Mouse (Mus musculus) urinary bladder, postnatal 14 days (tissue): ENCODE measurements around the gene Col23a1.

Experiments
- DNase-seq: peaks from one replicate; pipeline ENCODE4 v3.0.0; 2021; ENCODE audit warnings: low spot score

The Col23a1 gene

GRCm38 (mm10) chr11:51289564-51290041 lies at the start of gene Col23a1:
Gene Col23a1 (plus strand): TSS chr11:51289920.
- DNase-seq = peak; percentile 74

GRCm38 (mm10) chr11:51242897-51243296 lies 46.8 kb upstream of the Col23a1 start:
- no peak for DNase-seq

DNA sequence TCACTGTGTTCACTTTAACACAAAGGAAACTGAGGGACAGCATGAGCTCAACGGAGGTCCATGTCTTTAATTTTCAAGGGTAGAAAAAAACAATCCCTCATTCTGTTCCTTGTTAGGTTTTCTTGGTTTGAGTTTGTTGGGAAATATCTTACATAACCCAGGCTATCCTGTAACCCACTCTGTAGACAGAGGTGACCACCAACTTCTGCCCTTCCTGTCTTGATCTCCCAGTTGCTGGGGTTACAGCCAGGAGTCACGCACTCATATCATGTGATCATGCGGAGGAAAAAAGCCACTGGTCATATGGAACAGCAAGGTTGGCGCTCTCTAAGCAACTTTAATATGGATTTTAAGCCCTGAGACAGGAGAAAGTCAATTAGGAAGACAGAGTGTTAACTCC lies 32.7 kb upstream of the Col23a1 start:
- DNase-seq = no peak

GRCm38 (mm10) chr11:51261680-51262219 lies 28.0 kb upstream of the Col23a1 start, which contains the start of gene Clk4:
Gene Clk4 (plus strand): TSS chr11:51261730.
- no peak for DNase-seq

DNA sequence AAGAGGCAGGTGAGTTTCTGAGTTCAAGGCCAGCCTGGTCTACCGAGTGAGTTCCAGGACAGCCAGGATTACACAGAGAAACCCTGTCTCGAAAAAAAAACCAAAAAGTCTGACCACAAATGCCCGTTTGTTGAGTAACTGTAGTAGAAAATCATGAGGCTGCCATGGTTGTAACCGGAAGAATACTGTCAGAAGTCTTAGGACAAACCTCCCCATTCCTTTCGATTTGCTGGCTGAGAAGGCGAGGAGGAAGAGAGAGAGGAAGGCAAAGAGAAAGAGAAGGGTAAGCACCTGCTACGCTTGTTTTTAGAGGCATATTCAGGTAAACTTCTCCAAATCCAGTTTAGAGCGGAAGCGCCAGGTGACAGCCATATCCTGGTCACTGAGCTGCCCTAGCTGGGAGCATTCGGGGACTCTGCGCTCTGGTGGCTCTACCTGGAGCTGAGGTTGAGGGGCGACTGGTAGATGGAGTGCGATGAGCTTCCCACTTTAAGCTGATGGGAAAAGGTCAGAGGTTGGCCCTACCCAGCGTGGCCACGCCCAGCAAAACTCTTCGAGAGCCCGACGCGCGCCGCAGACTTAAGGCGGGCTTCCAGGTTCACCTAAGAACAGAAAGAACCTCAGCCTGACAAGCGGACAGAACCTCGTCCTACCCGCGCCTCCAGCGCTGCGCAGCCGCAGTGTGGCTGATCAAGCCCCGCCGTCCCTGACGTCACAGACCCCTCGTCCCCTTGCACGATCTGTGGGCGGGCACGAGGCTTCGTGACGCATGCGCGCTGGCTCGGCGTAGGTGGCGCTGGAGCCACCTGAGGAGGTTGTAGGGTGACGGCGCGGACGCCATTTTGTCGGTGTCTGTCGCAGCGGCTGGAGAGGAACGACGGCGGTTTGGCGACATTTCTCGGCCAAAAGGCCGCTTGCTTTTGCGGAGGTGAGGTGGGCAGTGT lies 27.1 kb upstream of the Col23a1 start, which contains the start of gene BC049762:
BC049762 (minus strand) TSS at position 705 of the 944 bp plus-strand sequence.
- peak; percentile 99 for DNase-seq

GRCm38 (mm10) chr11:51263286-51263831 lies 26.4 kb upstream of the Col23a1 start:
- DNase-seq = peak; percentile 64

DNA sequence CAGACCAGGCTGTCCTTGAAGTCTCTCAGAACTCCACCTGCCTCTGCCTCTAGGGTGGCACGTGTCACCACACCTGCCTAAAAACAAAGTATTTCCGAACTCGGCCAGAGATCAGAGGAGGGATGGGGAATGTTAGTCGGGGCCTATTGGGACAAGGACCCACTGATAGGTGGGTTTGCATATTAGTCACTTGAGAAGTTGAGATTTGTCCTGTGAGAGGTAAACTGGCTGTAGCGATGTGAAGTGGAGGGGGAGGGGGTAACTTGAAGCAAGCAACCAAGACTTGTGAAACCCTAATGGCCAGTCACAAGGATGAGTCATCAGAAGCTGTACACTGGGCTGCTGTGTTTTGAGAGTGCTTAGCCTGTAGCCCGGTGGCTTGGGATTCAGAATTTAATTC lies 25.4 kb upstream of the Col23a1 start:
- peak; percentile 34 for DNase-seq

DNA sequence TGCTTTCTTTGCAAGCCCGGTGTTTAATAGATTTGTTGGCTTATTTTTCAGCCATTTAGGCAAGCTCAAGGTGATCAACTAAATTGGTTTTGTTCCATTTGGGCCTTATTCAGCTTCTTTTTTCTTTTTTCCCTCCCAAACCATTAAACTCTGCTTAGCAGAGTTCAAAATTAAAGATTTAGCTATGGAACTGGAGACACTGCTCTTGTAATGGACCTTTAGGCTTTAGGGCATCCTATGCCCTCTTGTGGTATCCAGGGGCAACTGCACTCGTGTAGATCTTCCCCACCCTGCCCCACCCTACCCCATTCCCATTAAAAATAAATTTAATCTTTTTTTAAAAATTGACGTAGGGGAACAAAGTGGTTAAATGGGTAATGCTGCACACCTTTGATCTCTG lies 24.4 kb upstream of the Col23a1 start:
- DNase-seq = no peak

DNA sequence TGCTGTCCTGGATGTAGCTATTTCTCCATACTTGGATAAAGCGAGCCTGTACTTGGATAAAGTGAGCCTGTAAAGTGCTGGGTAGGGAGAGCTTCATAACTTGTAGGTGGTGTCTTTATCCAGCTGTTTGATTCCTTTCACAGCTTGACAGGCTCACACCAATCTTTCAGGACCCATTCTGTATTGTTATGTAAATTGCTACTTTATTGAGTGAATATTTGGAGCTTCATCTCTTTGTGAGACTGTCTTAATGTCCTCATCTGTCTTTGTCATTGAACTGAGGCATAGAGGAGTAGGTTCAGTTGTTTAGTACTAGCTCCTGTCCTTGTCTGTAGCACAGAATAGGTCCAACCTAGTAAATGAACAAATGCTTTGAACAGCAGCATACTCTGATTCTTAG lies 15.3 kb upstream of the Col23a1 start:
- no peak for DNase-seq

GRCm38 (mm10) chr11:51290066-51290955 lies 591 bp downstream of the Col23a1 start:
- peak; percentile 39 for DNase-seq

DNA sequence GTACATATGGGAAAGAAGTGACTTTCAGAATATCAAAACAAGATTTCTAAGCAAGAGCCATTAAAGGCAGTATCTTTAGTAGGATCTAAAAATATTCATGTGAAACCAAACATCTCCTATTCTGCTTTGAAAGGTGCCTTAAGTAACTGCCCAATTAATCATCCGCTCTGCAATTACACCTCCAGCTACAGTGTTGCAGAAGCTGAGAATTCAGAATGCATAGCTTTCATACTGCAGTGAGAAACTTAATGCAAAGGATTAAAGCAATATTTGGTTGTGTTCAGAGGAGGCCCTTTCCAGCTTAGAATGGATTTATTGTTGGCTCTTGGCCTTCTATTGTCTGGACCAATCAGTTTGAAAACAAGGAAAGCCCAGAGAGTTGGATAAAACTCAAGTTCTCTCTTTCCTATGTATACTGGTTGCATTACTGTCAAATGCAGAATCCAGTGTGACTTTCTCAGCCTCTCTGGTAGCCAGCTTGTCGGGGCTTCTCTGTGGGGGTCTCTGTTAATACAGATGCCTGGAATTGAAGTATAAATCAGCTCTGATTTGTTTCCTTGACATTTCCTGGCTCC lies 4.3 kb downstream of the Col23a1 start:
- no peak for DNase-seq

DNA sequence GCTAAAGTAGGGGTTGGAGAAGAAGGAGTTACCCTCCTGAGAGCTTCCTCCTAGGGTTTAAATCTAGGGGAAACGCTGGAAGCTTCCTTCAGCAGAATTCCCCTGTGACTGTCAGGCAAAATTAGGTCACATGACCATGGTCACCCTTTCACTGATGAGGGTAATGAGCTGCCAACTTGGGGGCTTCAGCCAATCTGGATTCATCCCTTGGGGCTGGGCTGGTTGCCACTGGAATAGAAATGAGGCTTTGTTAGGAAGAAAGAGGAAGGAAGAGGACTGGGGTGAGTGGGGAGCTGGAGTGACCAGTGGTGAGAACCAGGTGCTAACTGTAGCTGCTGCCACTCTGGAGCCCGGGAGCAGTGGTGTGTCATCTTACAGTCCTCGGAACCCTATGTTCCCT lies 6.0 kb downstream of the Col23a1 start:
- no peak for DNase-seq

- DNase-seq = no peak
Observed at GRCm38 (mm10) chr11:51298691-51299090, 9.0 kb downstream of the Col23a1 start.

DNA sequence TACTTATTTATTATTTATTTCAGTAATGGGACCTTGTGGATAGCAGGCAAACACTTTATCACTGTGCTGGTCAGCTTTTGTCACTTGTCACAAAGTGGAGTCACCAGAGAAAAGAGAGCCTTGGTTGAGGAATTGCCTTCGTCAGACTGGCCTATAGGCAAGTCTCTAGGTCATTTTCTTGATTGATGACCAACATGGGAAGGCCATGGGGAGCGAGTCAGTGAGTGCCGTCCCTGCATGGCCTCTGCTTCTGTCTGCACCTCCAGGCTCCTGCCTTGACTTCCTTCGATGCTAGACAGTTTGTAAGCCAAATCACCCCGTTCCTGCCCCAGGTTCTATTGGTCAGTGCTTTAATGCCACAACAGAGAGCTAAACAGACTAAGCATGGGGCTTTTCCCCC lies 12.7 kb downstream of the Col23a1 start:
- DNase-seq = no peak

DNA sequence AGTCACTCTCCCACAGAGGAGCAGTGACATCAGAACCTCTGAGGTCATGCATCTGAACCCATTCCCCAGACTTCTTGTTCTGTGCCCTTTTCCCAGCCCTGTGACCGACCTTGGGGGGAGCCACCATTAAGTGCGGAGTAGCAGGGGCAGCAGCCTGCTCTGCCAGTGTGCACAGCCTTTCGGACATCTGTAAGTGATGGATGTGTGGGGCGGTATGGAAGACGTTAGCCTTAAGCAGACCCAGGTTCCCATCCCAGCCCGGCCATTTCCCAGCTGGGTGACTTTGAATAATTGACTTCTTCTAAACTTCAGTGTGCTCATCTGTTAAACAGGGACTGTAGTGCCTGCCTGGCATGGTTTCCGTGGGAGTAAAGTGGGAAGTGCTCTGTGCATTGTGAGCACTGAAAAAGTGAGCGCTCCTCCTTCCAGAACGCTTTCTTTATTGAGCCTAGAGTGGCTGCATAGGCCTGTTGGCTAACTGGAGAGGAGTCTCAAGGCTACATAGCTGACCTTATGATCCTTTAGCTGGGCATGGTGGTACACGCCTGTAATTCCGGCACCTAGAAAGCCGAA lies 14.3 kb downstream of the Col23a1 start:
- DNase-seq = no peak

- DNase-seq = no peak
Observed at GRCm38 (mm10) chr11:51308306-51308705, 18.6 kb downstream of the Col23a1 start.

DNA sequence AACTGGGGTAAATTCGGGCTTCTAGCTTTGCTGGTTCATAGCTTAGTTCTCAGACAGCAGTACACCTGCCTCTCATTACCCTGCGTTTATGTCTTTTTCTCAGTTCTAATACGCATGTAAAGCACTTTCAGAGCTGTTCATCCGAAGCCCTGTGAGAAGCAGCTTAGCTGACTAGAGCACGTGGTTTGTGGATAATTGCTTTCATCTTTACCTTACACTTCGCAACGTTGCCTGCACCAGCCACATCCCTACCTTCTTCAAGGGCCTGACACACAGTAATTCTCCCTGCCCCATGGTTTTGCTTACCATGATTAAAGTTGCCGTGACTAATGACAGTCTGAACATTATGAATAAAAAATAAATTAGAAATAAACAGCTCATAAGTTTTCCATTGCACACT lies 22.1 kb downstream of the Col23a1 start:
- no peak for DNase-seq

- no peak for DNase-seq
Observed at GRCm38 (mm10) chr11:51315991-51316810, 26.5 kb downstream of the Col23a1 start.

DNA sequence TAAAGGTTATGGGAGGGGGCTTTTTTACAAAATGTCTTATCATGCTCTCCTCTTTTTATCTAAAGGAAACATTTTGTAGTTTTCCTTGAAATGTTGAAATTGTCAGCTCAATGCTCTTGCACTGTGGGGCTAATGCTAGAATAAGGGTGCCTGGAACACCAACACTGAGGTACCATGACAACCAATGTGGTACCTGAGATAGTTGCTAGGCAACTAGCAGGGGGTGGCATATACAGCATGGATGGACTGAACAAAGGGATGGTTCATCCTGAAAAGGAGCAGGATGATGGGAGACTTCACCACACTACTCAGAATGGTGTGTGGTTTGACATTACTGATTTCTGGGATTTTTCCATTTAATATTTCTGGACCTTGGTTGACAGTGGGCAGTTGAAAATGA lies 30.9 kb downstream of the Col23a1 start:
- DNase-seq = no peak

DNA sequence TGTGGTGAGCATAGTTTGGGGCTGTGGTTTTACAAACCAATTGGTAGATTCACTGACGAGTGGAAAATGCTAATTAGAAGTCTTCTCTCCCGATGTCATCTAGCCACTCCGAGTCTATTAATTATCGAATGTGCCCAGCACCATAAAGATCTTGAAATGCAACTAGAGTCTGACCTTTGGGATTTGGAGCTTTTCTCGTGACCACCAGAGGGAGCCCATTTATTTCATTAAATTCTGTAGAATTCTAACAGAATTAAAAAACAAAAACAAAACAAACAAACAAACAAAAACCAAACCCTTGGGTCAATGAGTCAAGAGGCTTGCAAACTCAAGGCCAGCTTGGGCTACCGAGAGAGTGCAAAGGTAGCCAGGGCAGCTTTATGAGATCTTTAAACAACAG lies 37.2 kb downstream of the Col23a1 start:
- DNase-seq = no peak
